Mouse (Mus musculus) MEL (cell line): ENCODE measurements around the gene Msl1.
A peak's percentile ranks its signal among the peaks of the same experiment; 100 is the strongest.

Source experiments
- HCFC1 ChIP-seq: IDR thresholded peaks from 2 replicates; pipeline ENCODE4 v1.6.1; 2012; ENCODE audit warnings: low read depth, mild to moderate bottlenecking, inconsistent platforms, low read length, improper control_type of control experiment, moderate library complexity
- POLR2A ChIP-seq, 2 experiments: IDR thresholded peaks; 2 replicates each; pipeline ENCODE4 v1.6.1; 2011 to 2012; ENCODE audit warnings: low read length in 2 of 2, mild to moderate bottlenecking in 2 of 2, control low read depth in 1 of 2, improper control_type of control experiment in 1 of 2, low read depth in 1 of 2, moderate library complexity in 1 of 2; ENCODE audit not compliant: control insufficient read depth in 1 of 2, insufficient read depth in 1 of 2, poor library complexity in 1 of 2

- TF ChIP-seq POLR2A (IDR thresholded peaks at IDR 0.05; ENCODE audit: control insufficient read depth in 1 of 2, insufficient read depth in 1 of 2, low read depth in 1 of 2, low read length in 2 of 2, poor library complexity in 1 of 2) (peak; percentile 94 to 97), HCFC1 (peak; percentile 88)
These were observed 14.4 kb downstream of the Msl1 start for GRCm38 (mm10) chr11:98809457-98810290.
